Mouse (Mus musculus): ENCODE measurements around the gene Kcnj11. TPM values are rescaled to one million over a fixed set of nuclear protein-coding genes. Genes with fewer than 3 reads are reported as not detected.

Kcnj11 gene
- polyA plus RNA-seq, 1 experiment from 2014 or later: 0.19 TPM

DNA sequence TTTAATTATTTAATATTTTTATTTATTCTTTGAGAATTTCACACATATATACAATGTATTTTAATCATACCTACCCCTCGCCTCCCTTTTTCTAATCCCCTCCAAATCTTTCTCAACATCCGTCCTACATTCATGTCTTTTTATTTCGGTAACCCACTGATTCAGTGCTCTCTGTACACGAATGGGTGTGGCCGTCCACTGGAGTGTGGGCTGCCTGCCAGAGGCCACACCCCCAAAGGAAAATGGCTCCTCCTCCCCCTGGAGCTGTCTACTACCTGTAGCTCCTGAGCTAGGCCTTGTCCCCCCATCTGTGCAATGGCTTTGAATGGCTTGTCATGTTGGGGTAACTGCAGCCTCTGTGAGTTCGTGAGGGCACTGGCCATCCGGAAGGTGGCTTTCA lies 23.7 kb downstream of the Kcnj11 start:
- WGBS: 89% methylated on average over 7 of the region's 7 CpGs
- no peak overlapping the region for H3K9ac ChIP-seq (ENCODE audit: low read depth, low read length)
- H3K9me3 ChIP-seq (ENCODE audit: control insufficient read depth, low read length): no peaks in the 10 kb centered on the region
- no peak overlapping the region for H3K4me2 ChIP-seq (replicated peaks; ENCODE audit: low read depth, low read length)
- no peak overlapping the region for H3K4me3 ChIP-seq (ENCODE audit: low read length)
- ATAC-seq (ENCODE audit: low FRiP score, low TSS enrichment): no peak
- no peak overlapping the region for H3K27ac ChIP-seq (ENCODE audit: low read depth, low read length)
- peaks cover 92% of the 10 kb centered on the region for H3K36me3 ChIP-seq (ENCODE audit: control insufficient read depth, insufficient read depth, low read length)
- H3K27me3 ChIP-seq (ENCODE audit: control insufficient read depth, insufficient read depth, low read length): no peaks in the 10 kb centered on the region
- H3K4me1 ChIP-seq (ENCODE audit: control insufficient read depth, insufficient read depth, low read length): no peaks in the 10 kb centered on the region

DNA sequence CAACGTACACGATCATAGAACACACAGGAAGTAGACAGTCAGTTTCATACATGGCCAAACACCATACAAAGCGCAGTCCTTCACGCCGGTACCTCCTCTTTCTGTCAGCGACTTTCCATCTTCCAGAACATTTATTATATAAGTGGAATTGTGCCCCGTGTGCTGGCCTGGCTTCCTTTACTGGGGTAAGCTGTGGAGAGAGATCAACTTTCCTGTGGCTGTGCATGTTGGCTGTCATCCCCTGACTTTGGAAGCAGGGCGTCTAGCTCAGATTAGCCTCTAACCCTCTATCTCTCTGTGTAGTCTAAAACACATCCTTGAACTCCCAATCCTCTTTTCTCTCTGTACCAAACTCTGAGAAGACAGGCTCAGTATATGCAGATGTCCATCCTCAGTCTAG lies 31.7 kb downstream of the Kcnj11 start:
- no peak overlapping the region for H3K4me3 ChIP-seq (ENCODE audit: low read length)
- H3K36me3 ChIP-seq (ENCODE audit: control insufficient read depth, insufficient read depth, low read length): peaks cover 81% of the 10 kb centered on the region
- H3K9me3 ChIP-seq (ENCODE audit: control insufficient read depth, low read length): no peaks in the 10 kb centered on the region
- H3K27ac ChIP-seq (ENCODE audit: low read depth, low read length): no peak overlapping the region
- no peaks in the 10 kb centered on the region for H3K4me1 ChIP-seq (ENCODE audit: control insufficient read depth, insufficient read depth, low read length)
- no peaks in the 10 kb centered on the region for H3K27me3 ChIP-seq (ENCODE audit: control insufficient read depth, insufficient read depth, low read length)
- ATAC-seq (ENCODE audit: low FRiP score, low TSS enrichment): no peak
- no peak overlapping the region for H3K4me2 ChIP-seq (replicated peaks; ENCODE audit: low read depth, low read length)
- 93% methylated on average over 8 of the region's 8 CpGs for WGBS
- H3K9ac ChIP-seq (ENCODE audit: low read depth, low read length): no peak overlapping the region

DNA sequence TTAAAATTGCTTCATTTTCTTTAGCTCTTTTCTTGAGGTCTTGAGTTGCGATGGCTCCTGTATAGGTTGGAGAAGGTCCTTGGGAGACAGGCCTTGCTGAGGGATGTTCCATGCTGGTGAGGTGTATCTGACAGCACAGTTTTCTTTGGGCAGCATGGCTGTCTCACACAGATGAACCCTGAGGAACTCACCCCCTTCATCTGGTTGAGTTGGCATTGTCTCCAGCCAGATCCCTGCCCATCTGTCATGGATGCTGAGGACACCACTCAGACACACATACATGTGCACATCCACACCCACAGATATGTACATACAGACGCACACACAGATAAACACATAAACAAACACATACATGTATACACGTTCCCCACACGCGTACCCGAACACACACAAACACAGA lies 37.3 kb downstream of the Kcnj11 start:
- H3K4me2 ChIP-seq (replicated peaks; ENCODE audit: low read depth, low read length): no peak overlapping the region
- H3K4me3 ChIP-seq (ENCODE audit: low read length): no peak overlapping the region
- WGBS: 99% methylated on average over 6 of the region's 6 CpGs
- H3K27me3 ChIP-seq (ENCODE audit: control insufficient read depth, insufficient read depth, low read length): no peaks in the 10 kb centered on the region
- peaks cover 72% of the 10 kb centered on the region for H3K36me3 ChIP-seq (ENCODE audit: control insufficient read depth, insufficient read depth, low read length)
- H3K9ac ChIP-seq (ENCODE audit: low read depth, low read length): no peak overlapping the region
- H3K9me3 ChIP-seq (ENCODE audit: control insufficient read depth, low read length): no peaks in the 10 kb centered on the region
- H3K4me1 ChIP-seq (ENCODE audit: control insufficient read depth, insufficient read depth, low read length): no peaks in the 10 kb centered on the region
- H3K27ac ChIP-seq (ENCODE audit: low read depth, low read length): no peak overlapping the region
- no peak for ATAC-seq (ENCODE audit: low FRiP score, low TSS enrichment)

DNA sequence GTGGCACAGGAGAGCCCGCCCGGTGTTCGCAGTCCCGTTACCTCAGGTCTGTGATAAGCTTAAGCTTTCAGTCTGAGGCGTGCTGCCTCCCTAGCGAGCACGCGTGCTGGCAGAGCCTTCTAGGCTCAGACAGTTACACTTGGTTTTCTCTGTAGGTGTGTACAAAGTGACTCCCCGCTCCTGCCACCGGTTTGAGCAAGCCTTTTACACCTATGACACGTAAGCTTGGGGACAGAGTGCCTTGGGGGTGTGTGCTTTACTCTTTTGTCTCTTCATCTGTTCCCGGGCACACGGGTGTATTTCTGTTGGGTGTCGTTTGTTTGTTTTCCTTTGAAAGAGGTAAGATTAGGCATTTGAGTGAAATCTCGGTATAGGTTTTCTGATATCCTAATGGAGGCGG lies 39.0 kb downstream of the Kcnj11 start:
- H3K4me3 ChIP-seq (ENCODE audit: low read length): no peak overlapping the region
- no peaks in the 10 kb centered on the region for H3K9me3 ChIP-seq (ENCODE audit: control insufficient read depth, low read length)
- no peak overlapping the region for H3K27ac ChIP-seq (ENCODE audit: low read depth, low read length)
- H3K4me2 ChIP-seq (replicated peaks; ENCODE audit: low read depth, low read length): no peak overlapping the region
- no peak for ATAC-seq (ENCODE audit: low FRiP score, low TSS enrichment)
- WGBS: 96% methylated on average over 16 of the region's 16 CpGs
- no peaks in the 10 kb centered on the region for H3K27me3 ChIP-seq (ENCODE audit: control insufficient read depth, insufficient read depth, low read length)
- H3K36me3 ChIP-seq (ENCODE audit: control insufficient read depth, insufficient read depth, low read length): peaks cover 72% of the 10 kb centered on the region
- H3K4me1 ChIP-seq (ENCODE audit: control insufficient read depth, insufficient read depth, low read length): no peaks in the 10 kb centered on the region
- H3K9ac ChIP-seq (ENCODE audit: low read depth, low read length): no peak overlapping the region

DNA sequence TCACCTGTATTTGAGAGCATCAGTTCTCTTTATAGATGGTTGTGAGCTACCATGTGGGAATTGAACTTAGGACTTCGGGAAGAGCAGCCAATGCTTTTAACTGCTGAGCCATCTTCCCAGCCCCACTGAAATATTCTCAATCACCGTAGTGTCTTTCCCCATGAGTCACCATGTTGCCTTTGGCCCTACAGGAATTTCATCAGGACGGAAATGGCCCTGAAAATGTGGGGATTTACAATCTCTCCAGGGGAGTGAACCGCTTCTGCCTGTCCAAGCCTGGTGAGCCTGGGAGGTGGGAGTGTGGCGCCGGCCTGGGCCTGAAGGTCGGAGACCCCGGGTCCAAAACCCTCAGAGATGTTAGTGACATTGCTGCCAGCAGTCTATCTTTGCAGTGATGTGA lies 39.9 kb downstream of the Kcnj11 start:
- H3K4me1 ChIP-seq (ENCODE audit: control insufficient read depth, insufficient read depth, low read length): no peaks in the 10 kb centered on the region
- no peaks in the 10 kb centered on the region for H3K27me3 ChIP-seq (ENCODE audit: control insufficient read depth, insufficient read depth, low read length)
- H3K4me2 ChIP-seq (replicated peaks; ENCODE audit: low read depth, low read length): no peak overlapping the region
- no peak overlapping the region for H3K4me3 ChIP-seq (ENCODE audit: low read length)
- no peak for ATAC-seq (ENCODE audit: low FRiP score, low TSS enrichment)
- peaks cover 70% of the 10 kb centered on the region for H3K36me3 ChIP-seq (ENCODE audit: control insufficient read depth, insufficient read depth, low read length)
- no peak overlapping the region for H3K27ac ChIP-seq (ENCODE audit: low read depth, low read length)
- no peak overlapping the region for H3K9ac ChIP-seq (ENCODE audit: low read depth, low read length)
- H3K9me3 ChIP-seq (ENCODE audit: control insufficient read depth, low read length): no peaks in the 10 kb centered on the region
- 89% methylated on average over 8 of the region's 8 CpGs for WGBS

DNA sequence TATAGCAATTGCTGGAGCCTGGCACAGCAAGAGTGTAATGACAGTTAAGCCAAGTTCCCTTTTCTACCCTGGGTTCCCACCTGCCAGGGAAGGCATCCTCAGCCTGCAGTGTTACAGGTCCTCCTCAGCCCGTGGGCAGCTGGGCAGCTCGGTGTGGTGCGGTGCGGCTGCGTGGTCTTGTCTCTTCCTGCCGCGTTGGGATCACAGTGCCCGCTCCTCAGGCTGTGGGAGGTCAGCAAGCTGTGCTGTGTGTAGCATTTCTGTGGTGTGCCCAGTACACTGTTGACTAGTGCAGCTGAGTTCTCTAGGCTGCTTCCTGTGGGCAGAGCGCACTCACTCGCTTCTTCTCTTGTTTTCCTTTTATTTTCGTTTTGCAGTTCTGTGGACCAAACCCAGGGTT lies 41.7 kb downstream of the Kcnj11 start:
- Histone ChIP-seq H3K4me3 (ENCODE audit: low read length) (no peak overlapping the region), H3K9me3 (ENCODE audit: control insufficient read depth, low read length) (no peaks in the 10 kb centered on the region), H3K27me3 (ENCODE audit: control insufficient read depth, insufficient read depth, low read length) (no peaks in the 10 kb centered on the region), H3K4me2 (replicated peaks; ENCODE audit: low read depth, low read length) (no peak overlapping the region), H3K9ac (ENCODE audit: low read depth, low read length) (no peak overlapping the region), H3K27ac (ENCODE audit: low read depth, low read length) (no peak overlapping the region), H3K4me1 (ENCODE audit: control insufficient read depth, insufficient read depth, low read length) (no peaks in the 10 kb centered on the region), H3K36me3 (ENCODE audit: control insufficient read depth, insufficient read depth, low read length) (peaks cover 81% of the 10 kb centered on the region)
- no peak for ATAC-seq (ENCODE audit: low FRiP score, low TSS enrichment)
- 92% methylated on average over 11 of the region's 11 CpGs for WGBS

DNA sequence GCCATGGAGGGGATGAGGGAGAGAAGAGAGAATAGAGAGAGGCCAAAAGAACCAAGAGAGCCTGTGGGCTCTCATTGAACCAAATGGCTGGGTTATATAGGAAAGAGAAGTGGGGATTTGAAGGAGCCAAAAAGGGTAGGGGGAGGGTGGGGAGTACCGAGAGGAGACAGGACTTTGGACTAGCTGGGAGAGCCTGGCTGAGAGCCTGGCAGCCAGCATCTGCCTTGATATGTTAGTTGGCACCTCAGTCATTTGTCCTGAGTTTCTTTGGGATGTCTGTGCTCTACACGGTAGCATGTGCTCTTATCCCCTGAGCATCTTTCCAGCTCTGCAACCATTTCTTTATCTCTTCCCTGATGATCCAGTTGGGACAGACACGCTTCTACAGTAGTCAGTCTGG lies 47.0 kb downstream of the Kcnj11 start:
- Histone ChIP-seq H3K27ac (ENCODE audit: low read depth, low read length) (no peak overlapping the region), H3K4me2 (replicated peaks; ENCODE audit: low read depth, low read length) (no peak overlapping the region), H3K4me3 (ENCODE audit: low read length) (no peak overlapping the region), H3K4me1 (ENCODE audit: control insufficient read depth, insufficient read depth, low read length) (no peaks in the 10 kb centered on the region), H3K9ac (ENCODE audit: low read depth, low read length) (no peak overlapping the region), H3K9me3 (ENCODE audit: control insufficient read depth, low read length) (no peaks in the 10 kb centered on the region), H3K27me3 (ENCODE audit: control insufficient read depth, insufficient read depth, low read length) (no peaks in the 10 kb centered on the region), H3K36me3 (ENCODE audit: control insufficient read depth, insufficient read depth, low read length) (peaks cover 69% of the 10 kb centered on the region)
- ATAC-seq (ENCODE audit: low FRiP score, low TSS enrichment): no peak
- 87% methylated on average over 3 of the region's 3 CpGs for WGBS

DNA sequence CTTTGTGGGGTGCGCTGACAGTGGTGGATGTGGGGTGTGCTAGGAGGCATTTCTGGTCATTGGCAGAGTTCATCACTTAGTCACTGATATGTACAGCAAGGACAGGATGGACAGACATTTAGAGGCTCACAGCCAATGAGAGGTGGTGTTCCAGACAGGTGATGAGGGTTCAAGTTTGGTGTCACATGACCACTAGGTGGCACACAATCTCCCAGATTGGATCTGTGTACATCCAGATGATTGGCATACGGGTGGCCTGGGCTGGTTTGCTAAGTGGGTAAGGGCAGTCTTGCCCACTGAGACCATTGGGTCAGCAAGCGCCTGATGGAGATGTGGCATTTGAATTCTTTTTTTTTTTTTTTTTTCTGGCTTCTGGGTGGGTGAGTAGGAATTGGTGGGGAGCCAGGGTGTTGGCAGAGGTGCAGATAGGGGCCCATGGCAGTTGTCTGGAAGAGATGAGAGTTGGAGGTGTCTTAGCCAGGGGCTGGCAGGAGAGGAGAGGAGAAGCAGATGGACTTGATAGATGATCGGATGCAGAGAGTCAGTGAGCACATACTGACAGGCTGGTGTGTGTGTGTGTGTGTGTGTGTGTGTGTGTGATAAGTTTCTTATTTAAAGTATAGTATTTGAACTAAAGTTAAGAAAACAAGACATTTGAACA lies 48.3 kb downstream of the Kcnj11 start:
- H3K4me1 ChIP-seq (ENCODE audit: control insufficient read depth, insufficient read depth, low read length): no peaks in the 10 kb centered on the region
- no peak overlapping the region for H3K4me3 ChIP-seq (ENCODE audit: low read length)
- H3K36me3 ChIP-seq (ENCODE audit: control insufficient read depth, insufficient read depth, low read length): peaks cover 67% of the 10 kb centered on the region
- WGBS: 91% methylated on average over 4 of the region's 4 CpGs
- H3K27me3 ChIP-seq (ENCODE audit: control insufficient read depth, insufficient read depth, low read length): no peaks in the 10 kb centered on the region
- ATAC-seq (ENCODE audit: low FRiP score, low TSS enrichment): no peak
- H3K9me3 ChIP-seq (ENCODE audit: control insufficient read depth, low read length): no peaks in the 10 kb centered on the region
- H3K4me2 ChIP-seq (replicated peaks; ENCODE audit: low read depth, low read length): no peak overlapping the region
- H3K9ac ChIP-seq (ENCODE audit: low read depth, low read length): no peak overlapping the region
- no peak overlapping the region for H3K27ac ChIP-seq (ENCODE audit: low read depth, low read length)

DNA sequence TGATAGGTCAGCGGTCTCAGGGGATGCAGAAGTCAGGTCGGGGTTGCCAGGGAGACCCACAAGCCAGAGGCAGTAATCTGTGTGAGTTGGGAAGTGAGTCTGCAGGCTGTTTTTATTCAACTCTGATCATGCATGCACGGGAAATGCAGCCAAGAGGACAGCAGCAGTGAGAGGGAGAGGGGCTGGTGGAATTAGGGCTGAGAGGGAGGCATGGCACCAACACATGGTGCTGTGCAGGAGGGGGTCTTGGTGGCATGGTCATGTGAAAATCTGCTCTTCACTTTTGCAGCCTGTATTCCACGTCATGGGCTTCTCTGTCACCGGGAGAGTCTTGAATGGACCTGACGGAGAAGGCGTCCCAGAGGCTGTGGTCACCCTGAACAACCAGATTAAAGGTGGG lies 50.6 kb downstream of the Kcnj11 start:
- Histone ChIP-seq H3K9ac (ENCODE audit: low read depth, low read length) (no peak overlapping the region), H3K27me3 (ENCODE audit: control insufficient read depth, insufficient read depth, low read length) (no peaks in the 10 kb centered on the region), H3K36me3 (ENCODE audit: control insufficient read depth, insufficient read depth, low read length) (peaks cover 65% of the 10 kb centered on the region), H3K27ac (ENCODE audit: low read depth, low read length) (no peak overlapping the region), H3K4me3 (ENCODE audit: low read length) (no peak overlapping the region), H3K4me1 (ENCODE audit: control insufficient read depth, insufficient read depth, low read length) (no peaks in the 10 kb centered on the region), H3K4me2 (replicated peaks; ENCODE audit: low read depth, low read length) (no peak overlapping the region), H3K9me3 (ENCODE audit: control insufficient read depth, low read length) (no peaks in the 10 kb centered on the region)
- no peak for ATAC-seq (ENCODE audit: low FRiP score, low TSS enrichment)
- WGBS: 97% methylated on average over 7 of the region's 7 CpGs
